Mouse (Mus musculus): ENCODE results near the gene Klhl7.

The Klhl7 gene

GRCm38 (mm10) chr5:24100106-24100809 is at the start of gene Klhl7:
Gene Klhl7, plus strand, starts transcription at chr5:24100605.
- peak; percentile 87 for DNase-seq (ENCODE audit: low spot score)

DNA sequence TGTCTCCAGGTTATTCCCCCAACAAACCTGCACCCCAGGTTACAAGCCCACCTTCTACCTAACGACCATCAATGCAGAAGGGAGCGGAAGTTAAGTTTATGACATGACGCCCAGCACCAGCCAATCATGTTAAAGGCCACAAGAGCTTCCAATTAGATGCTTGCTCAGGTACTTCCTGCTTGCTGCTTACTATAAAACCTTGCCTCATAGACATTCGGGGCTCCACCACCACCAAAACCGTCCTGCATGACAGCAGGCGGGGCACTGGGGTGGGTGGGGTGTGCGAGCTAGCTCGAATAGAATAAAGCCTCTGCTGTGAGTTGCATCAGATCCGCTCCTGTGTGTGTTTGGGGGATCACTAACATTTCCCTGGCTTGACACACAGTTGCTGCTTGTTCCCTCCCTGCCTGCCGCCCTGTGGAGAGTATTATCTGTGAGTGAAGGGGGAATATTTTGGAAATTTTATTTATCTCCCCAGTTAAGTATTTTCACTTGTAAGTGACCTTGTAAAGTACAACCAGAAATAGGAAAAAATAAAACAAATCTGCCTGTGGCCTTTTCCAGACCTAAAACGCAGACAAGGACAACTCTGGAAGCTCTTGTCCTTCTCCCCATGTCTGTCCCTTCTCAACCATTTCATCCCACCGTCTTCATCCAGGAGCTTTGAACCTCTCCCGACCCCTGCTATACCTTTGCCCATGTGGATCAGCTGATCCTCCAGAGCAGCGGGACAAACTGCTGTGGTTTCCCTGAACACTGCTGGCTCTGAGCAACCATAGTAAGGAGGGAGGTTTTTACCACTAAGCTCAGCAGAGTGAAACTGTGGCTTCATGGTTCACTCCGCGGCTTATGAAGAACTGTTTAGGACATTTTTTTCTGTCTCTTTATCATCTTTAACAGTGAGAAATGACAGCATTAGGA is 48.4 kb upstream of the Klhl7 start:
- no peak for DNase-seq (ENCODE audit: low spot score)

GRCm38 (mm10) chr5:24053245-24054190 is 46.9 kb upstream of the Klhl7 start:
- DNase-seq (ENCODE audit: low spot score) = peak; percentile 29

DNA sequence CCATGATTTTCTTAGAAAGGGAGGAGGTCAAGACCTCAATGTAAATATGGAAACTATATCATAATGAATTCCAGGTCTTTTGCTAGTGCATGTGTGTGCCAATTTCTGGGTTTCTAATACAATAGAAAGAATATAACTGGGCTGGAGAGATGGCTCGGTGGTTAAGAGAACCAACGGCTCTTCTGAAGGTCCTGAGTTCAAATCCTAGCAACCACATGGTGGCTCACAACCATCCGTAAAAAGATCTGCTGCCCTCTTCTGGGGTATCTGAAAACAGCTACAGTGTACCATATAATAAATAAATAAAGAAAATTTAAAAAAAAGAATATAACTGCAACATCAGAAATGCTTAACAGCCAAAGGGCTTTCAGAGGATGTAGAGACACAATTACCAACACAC is 46.0 kb upstream of the Klhl7 start:
- no peak for DNase-seq (ENCODE audit: low spot score)

- no peak for DNase-seq (ENCODE audit: low spot score)
Observed at GRCm38 (mm10) chr5:24056865-24057264, 43.5 kb upstream of the Klhl7 start.

GRCm38 (mm10) chr5:24057592-24057991 is 42.8 kb upstream of the Klhl7 start:
- no peak for DNase-seq (ENCODE audit: low spot score)

DNA sequence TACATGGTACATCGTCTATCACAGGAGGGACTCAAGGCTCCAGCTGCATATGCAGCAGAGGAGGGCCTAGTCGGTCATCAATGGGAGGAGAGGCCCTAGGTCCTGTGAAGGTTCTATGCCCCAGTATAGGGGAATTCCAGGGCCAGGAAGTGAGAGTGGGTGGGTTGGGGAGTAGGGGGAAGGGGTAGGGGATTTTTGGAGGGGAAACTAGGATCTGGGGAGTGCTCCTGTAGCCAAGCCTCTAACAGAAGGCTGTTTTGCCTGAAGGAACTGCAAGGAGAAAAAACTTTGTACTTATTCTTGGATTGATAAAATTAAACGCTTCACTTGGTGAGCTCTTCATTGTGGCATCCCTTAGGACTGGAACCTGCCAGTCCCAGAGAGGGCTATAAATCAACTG is 39.5 kb upstream of the Klhl7 start:
- no peak for DNase-seq (ENCODE audit: low spot score)

- no peak for DNase-seq (ENCODE audit: low spot score)
Observed at GRCm38 (mm10) chr5:24063034-24063433, 37.4 kb upstream of the Klhl7 start.

- DNase-seq (ENCODE audit: low spot score) = no peak
Observed at GRCm38 (mm10) chr5:24063545-24063944, 36.9 kb upstream of the Klhl7 start.

DNA sequence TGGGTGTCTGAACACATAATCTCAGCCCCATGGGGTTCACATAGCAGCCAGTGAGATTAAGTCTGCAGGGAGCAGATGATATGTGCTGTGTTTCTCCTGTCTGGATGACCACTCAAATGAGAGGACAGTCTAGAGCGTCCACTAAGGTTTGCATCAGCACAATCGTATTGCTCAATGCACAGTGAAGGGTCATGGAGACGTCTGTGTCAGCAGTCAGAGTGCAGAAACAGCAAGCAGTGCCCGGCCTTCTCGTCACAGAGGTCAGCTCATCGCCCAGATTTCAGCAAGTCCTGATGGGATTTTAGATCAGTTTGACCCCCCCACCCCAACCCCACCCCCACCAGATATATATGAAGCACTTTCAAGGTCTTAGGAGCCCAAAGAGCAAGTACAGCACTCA is 31.4 kb upstream of the Klhl7 start:
- DNase-seq (ENCODE audit: low spot score) = no peak

- no peak for DNase-seq (ENCODE audit: low spot score)
Observed at GRCm38 (mm10) chr5:24072031-24072430, 28.4 kb upstream of the Klhl7 start.

- DNase-seq (ENCODE audit: low spot score) = peak; percentile 80
Observed at GRCm38 (mm10) chr5:24076986-24077718, 23.3 kb upstream of the Klhl7 start.

- no peak for DNase-seq (ENCODE audit: low spot score)
Observed at GRCm38 (mm10) chr5:24077739-24078306, 22.6 kb upstream of the Klhl7 start.

- peak; percentile 20 for DNase-seq (ENCODE audit: low spot score)
Observed at GRCm38 (mm10) chr5:24078420-24079179, 21.8 kb upstream of the Klhl7 start.

DNA sequence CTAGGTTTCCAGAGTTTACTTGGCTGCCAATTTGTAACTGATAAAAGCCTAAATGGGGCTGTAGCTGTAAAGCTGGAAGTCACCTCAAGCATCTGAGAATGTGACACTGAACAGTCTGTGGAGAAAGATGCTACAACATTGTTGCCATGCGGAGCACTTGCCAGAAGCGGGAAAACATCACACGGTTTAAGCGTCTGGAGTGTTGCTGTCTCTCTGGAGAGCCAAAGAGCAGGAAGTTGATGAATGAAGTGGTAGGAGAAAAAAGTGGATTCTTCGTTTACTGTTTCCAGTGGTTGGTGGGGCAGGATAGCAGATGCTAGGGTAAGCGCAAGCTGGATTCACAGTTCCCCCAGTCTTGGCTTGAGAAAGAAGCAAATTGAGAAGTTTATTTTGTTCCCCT is 19.6 kb upstream of the Klhl7 start:
- DNase-seq (ENCODE audit: low spot score) = no peak

DNA sequence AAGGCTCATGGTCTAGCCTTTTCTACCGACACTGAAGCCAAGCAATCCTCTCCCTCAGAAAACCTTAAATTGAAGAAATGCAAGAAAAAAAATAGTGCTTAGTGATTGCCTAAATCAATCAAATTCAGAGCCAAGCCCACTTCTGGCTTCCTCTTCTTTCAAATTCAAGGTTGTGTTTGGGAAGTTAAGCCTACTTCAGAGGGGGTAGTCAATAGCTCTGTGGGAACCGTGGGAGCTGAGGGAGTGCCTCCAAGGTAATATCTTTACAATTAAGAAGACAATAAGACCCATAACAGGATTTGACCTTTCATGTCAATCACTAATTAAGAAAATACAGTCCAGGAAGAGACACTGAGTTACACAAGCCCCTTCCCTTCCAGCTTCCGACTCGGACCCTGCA is 15.6 kb upstream of the Klhl7 start:
- no peak for DNase-seq (ENCODE audit: low spot score)

DNA sequence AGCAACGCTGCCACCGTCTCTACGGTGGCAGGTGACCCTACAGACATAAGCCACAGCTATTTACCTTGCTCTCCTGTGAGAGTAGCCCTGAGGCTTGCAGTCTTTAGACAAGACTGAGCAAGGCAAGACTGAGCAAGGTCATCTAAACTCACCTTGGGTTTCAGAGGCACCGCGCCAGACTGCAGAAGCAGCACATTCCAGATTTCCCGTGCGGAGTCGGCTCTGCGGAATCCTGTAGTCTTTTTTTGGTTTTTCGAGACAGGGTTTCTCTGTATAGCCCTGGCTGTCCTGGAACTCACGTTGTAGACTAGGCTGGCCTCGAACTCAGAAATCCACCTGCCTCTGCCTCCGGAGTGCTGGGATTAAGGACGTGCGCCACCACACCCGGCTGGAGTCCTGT is 14.2 kb upstream of the Klhl7 start:
- DNase-seq (ENCODE audit: low spot score) = no peak

DNA sequence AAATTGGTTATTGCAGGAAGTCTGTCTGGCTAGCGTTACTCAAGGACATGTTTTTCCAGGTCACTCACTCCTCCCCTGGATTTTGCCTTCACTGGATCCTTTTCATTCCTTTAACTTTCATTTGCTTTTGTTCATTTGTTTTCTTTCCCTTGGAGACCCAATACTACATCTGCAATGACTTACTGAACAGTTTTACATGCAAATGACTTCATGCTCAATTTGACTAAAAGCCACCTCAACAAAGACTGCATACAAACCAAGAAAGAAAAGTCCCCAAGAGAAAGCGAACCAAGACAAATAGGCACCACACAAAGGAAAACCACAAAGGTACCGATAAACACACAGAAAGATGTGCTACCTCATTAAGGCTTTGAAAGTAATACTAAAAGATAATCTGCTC is 13.5 kb upstream of the Klhl7 start:
- no peak for DNase-seq (ENCODE audit: low spot score)

DNA sequence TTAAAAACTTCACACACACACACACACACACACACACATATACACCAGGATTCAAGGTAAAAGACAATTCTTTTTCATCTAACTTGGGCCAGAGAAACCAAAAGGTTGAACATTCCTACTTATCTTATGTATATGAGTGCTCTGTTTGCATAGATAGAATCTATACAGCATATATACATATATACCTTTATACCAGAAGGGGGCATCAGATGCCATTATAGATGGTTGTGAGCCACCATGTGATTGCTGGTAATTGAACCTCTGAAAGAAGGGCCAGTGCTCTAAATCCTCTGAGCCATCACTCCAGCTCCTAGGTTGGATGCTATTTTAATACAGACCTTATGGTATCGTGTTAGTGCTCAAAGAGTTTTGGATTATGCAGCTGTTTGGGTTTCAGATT is 12.0 kb upstream of the Klhl7 start:
- DNase-seq (ENCODE audit: low spot score) = no peak

- no peak for DNase-seq (ENCODE audit: low spot score)
Observed at GRCm38 (mm10) chr5:24092496-24092895, 7.9 kb upstream of the Klhl7 start.

Data from MN1 (cell line).